Mouse (Mus musculus): ENCODE results near the gene Hmgb3.

Gene Hmgb3

DNA sequence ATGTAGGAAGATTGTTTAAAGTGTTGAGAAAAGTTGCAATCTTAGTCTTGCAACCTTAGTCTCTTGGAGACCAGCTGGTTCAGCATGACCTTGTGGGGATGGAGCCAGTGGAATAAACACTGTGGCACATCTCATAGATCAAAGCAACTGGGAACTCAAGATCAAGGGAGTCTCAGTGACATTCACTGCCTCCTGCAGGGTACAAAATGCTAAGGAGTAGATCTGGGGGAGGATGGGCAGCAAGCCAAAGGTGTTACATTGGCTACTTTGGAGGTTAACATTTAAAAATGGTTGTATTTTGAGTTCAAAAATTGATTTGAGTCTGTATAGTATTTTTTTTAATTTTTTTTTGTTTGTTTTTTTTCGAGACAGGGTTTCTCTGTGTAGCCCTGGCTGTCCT is 33.5 kb downstream of the Hmgb3 start:
- no peak for DNase-seq (ENCODE audit: low spot score in 2 of 2)

- peak; percentile 3 to 4 for DNase-seq (ENCODE audit: low spot score in 2 of 2)
These were observed 45.4 kb downstream of the Hmgb3 start for GRCm38 (mm10) chrX:71601052-71601611.

All from urinary bladder, postnatal 36 days (tissue).